Mouse (Mus musculus) forebrain, embryonic 12.5 days (tissue): ENCODE measurements around the gene Pus7l. TPM values are rescaled to one million over a fixed set of nuclear protein-coding genes. Genes with fewer than 3 reads are reported as not detected.
"Not testable (repeated sequence)": the region's sequence is repeated elsewhere in the genome, so short reads cannot be mapped to it uniquely, and the experiment has no call there.

Source experiments
- ATAC-seq: fragments of 200-750 bp; cut with Nextera tagmentation; 2 replicates; pipeline ENCODE4 v1.8.0; 2017; ENCODE audit warnings: moderate TSS enrichment; ENCODE audit not compliant: low FRiP score
- H3K27ac ChIP-seq: fragments of 300-500 bp; sonication (generic); 2 replicates; pipeline ENCODE4 v1.5.1; 2016; ENCODE audit warnings: mild to moderate bottlenecking
- H3K27me3 ChIP-seq: fragments of 300-500 bp; sonication (generic); 2 replicates; pipeline ENCODE4 v1.6.1; 2016; ENCODE audit warnings: mild to moderate bottlenecking
- H3K36me3 ChIP-seq: fragments of 300-500 bp; sonication (generic); replicated peaks from 2 replicates; pipeline ENCODE4 v1.6.1; 2016; ENCODE audit warnings: mild to moderate bottlenecking
- H3K4me1 ChIP-seq: fragments of 300-500 bp; sonication (generic); 2 replicates; pipeline ENCODE4 v1.6.1; 2016
- H3K4me2 ChIP-seq: fragments of 300-500 bp; sonication (generic); 2 replicates; pipeline ENCODE4 v1.6.1; 2016; ENCODE audit warnings: mild to moderate bottlenecking, moderate library complexity
- H3K4me3 ChIP-seq: fragments of 300-500 bp; sonication (generic); replicated peaks from 2 replicates; pipeline ENCODE4 v1.5.1; 2016; ENCODE audit warnings: mild to moderate bottlenecking
- H3K9ac ChIP-seq: fragments of 300-500 bp; sonication (generic); 2 replicates; pipeline ENCODE4 v1.6.1; 2016; ENCODE audit warnings: mild to moderate bottlenecking
- H3K9me3 ChIP-seq: fragments of 300-500 bp; sonication (generic); 2 replicates; pipeline ENCODE4 v1.6.1; 2016
- WGBS: fragments of 180-500 bp; shearing (Covaris S2); methylation state at CpG from one replicate; pipeline ENCODE4 v1.1.7; 2016; 5-methylcytosine and 5-hydroxymethylcytosine counted together
- polyA plus RNA-seq: library from polyadenylated mRNA; unstranded; fragments of >200 nt; fragmentation: Nextera tagmentation; extraction: Ambion mirVana; gene quantifications from 2 replicates; pipeline ENCODE4 v1.2.1, GENCODE M21; 2016

The Pus7l gene
- polyA plus RNA-seq, 1 experiment from 2014 or later: 7.8 TPM

GRCm38 (mm10) chr15:94488028-94488427, 55.3 kb downstream of the Pus7l start:
- H3K4me2 ChIP-seq, H3K9ac ChIP-seq, H3K4me3 ChIP-seq, ATAC-seq, H3K9me3 ChIP-seq, H3K4me1 ChIP-seq, H3K36me3 ChIP-seq, H3K27me3 ChIP-seq, H3K27ac ChIP-seq: not testable (repeated sequence)
- 89% methylated on average over 2 of the region's 2 CpGs for WGBS

- H3K4me3 ChIP-seq: no peak overlapping the region
- 0 out of 2 replicates have a peak overlapping the region, but pooled peaks have one; percentile 19 for H3K27ac ChIP-seq
- peak; percentile 73; the same call in 1 of the 2 replicates for ATAC-seq
- no peaks in the 10 kb centered on the region for H3K27me3 ChIP-seq
- H3K4me2 ChIP-seq: no peak overlapping the region
- WGBS: 49% methylated on average over 2 of the region's 2 CpGs
- no peaks in the 10 kb centered on the region for H3K9me3 ChIP-seq
- peaks cover 30% of the 10 kb centered on the region for H3K4me1 ChIP-seq
- H3K9ac ChIP-seq: no peak overlapping the region
- no peaks in the 10 kb centered on the region for H3K36me3 ChIP-seq
Measured at GRCm38 (mm10) chr15:94482555-94482954, 60.8 kb downstream of the Pus7l start.

- Histone ChIP-seq H3K4me2 (no peak overlapping the region), H3K4me3 (no peak overlapping the region), H3K36me3 (no peaks in the 10 kb centered on the region), H3K27me3 (no peaks in the 10 kb centered on the region), H3K27ac (no peak overlapping the region; the same call in 1 of the 2 replicates), H3K9me3 (no peaks in the 10 kb centered on the region), H3K4me1 (peaks cover 37% of the 10 kb centered on the region), H3K9ac (no peak overlapping the region)
- no peak for ATAC-seq
- WGBS: 92% methylated on average over 4 of the region's 4 CpGs
Measured at GRCm38 (mm10) chr15:94480792-94481191, 62.6 kb downstream of the Pus7l start.

GRCm38 (mm10) chr15:94480248-94480647, 63.1 kb downstream of the Pus7l start:
- H3K4me1 ChIP-seq: peaks cover 37% of the 10 kb centered on the region
- 77% methylated on average over 5 of the region's 5 CpGs for WGBS
- no peak for ATAC-seq
- no peak overlapping the region for H3K4me2 ChIP-seq
- H3K9ac ChIP-seq: no peak overlapping the region
- no peaks in the 10 kb centered on the region for H3K9me3 ChIP-seq
- no peaks in the 10 kb centered on the region for H3K36me3 ChIP-seq
- H3K4me3 ChIP-seq: no peak overlapping the region
- peak overlapping the region; percentile 33; the same call in 1 of the 2 replicates for H3K27ac ChIP-seq
- no peaks in the 10 kb centered on the region for H3K27me3 ChIP-seq

- Histone ChIP-seq H3K9me3 (no peaks in the 10 kb centered on the region), H3K4me1 (peaks cover 37% of the 10 kb centered on the region), H3K9ac (no peak overlapping the region), H3K4me2 (0 out of 2 replicates have a peak overlapping the region, but pooled peaks have one; percentile 11), H3K4me3 (no peak overlapping the region), H3K27ac (peak overlapping the region; percentile 43), H3K27me3 (no peaks in the 10 kb centered on the region), H3K36me3 (no peaks in the 10 kb centered on the region)
- 54% methylated on average over 3 of the region's 3 CpGs for WGBS
- ATAC-seq: no peak
Measured at GRCm38 (mm10) chr15:94479513-94480136, 63.7 kb downstream of the Pus7l start.

- Histone ChIP-seq H3K36me3 (no peaks in the 10 kb centered on the region), H3K9ac (no peak overlapping the region), H3K27ac (peak overlapping the region; percentile 43; the same call in 1 of the 2 replicates), H3K4me1 (peaks cover 37% of the 10 kb centered on the region), H3K4me3 (no peak overlapping the region), H3K27me3 (no peaks in the 10 kb centered on the region), H3K9me3 (no peaks in the 10 kb centered on the region), H3K4me2 (peak overlapping the region; percentile 27)
- ATAC-seq: peak; percentile 67; the same call in 1 of the 2 replicates
- 8% methylated on average over 13 of the region's 13 CpGs for WGBS
Measured at GRCm38 (mm10) chr15:94478706-94479105, 64.6 kb downstream of the Pus7l start.

- Histone ChIP-seq H3K9ac (no peak overlapping the region), H3K4me1 (peaks cover 33% of the 10 kb centered on the region), H3K4me2 (no peak overlapping the region), H3K27me3 (no peaks in the 10 kb centered on the region), H3K27ac (peak overlapping the region; percentile 33; the same call in 1 of the 2 replicates), H3K4me3 (no peak overlapping the region), H3K9me3 (no peaks in the 10 kb centered on the region), H3K36me3 (no peaks in the 10 kb centered on the region)
- 10% methylated on average over 7 of the region's 7 CpGs for WGBS
- peak; percentile 42; the same call in 1 of the 2 replicates for ATAC-seq
Measured at GRCm38 (mm10) chr15:94477287-94477686, 66.1 kb downstream of the Pus7l start.

- H3K9me3 ChIP-seq: no peaks in the 10 kb centered on the region
- H3K9ac ChIP-seq: no peak overlapping the region
- no peak overlapping the region for H3K4me2 ChIP-seq
- WGBS: 91% methylated on average over 5 of the region's 5 CpGs
- no peaks in the 10 kb centered on the region for H3K36me3 ChIP-seq
- no peaks in the 10 kb centered on the region for H3K27me3 ChIP-seq
- H3K4me1 ChIP-seq: peaks cover 33% of the 10 kb centered on the region
- H3K27ac ChIP-seq: no peak overlapping the region
- no peak for ATAC-seq
- H3K4me3 ChIP-seq: no peak overlapping the region
Measured at GRCm38 (mm10) chr15:94475975-94476374, 67.4 kb downstream of the Pus7l start.

Other genes with a start within 250 kb of the Pus7l start
- 6.5 and 11.6 TPM in 2 replicates for gene Adamts20, start 78.1 kb downstream of the Pus7l start, polyA plus RNA-seq
- 2.6 and 2.8 TPM in 2 replicates for gene Irak4, start 96 bp upstream of the Pus7l start, polyA plus RNA-seq
- gene Twf1, start 46.3 kb upstream of the Pus7l start, polyA plus RNA-seq: 101 and 109 TPM in 2 replicates
- gene Tmem117, start 85.7 kb upstream of the Pus7l start, polyA plus RNA-seq: 0.78 and 1.2 TPM in 2 replicates